Mouse (Mus musculus): ENCODE data around the gene Tmbim6.

GRCm38 (mm10) chr15:99431063-99431462, 38.4 kb downstream of the Tmbim6 start:
- no peak for TF ChIP-seq CTCF (IDR thresholded peaks at IDR 0.05)
- TF ChIP-seq POLR2A (IDR thresholded peaks at IDR 0.05; ENCODE audit: insufficient read depth, low read depth, low read length) = no peak
- TF ChIP-seq EP300 (IDR thresholded peaks at IDR 0.05; ENCODE audit: insufficient read depth, low read depth, low read length) = no peak
